Mouse (Mus musculus) bone marrow, adult 2 months (tissue): Measurements from ENCODE around the gene C130026I21Rik.
"Not testable (repeated sequence)": the region's sequence is repeated elsewhere in the genome, so short reads cannot be mapped to it uniquely, and the experiment has no call there.

ENCODE experiments used
- CTCF ChIP-seq: fragments of 200-500 bp; IDR thresholded peaks from 2 replicates; pipeline ENCODE4 v1.5.1; 2011; ENCODE audit warnings: low read length, control low read depth; ENCODE audit not compliant: control insufficient read depth, insufficient read depth
- POLR2A ChIP-seq: fragments of 200-500 bp; IDR thresholded peaks from 2 replicates; pipeline ENCODE4 v1.6.1; 2011; ENCODE audit warnings: low read depth, mild to moderate bottlenecking, control low read depth, low read length, borderline replicate concordance; ENCODE audit not compliant: control insufficient read depth

DNA sequence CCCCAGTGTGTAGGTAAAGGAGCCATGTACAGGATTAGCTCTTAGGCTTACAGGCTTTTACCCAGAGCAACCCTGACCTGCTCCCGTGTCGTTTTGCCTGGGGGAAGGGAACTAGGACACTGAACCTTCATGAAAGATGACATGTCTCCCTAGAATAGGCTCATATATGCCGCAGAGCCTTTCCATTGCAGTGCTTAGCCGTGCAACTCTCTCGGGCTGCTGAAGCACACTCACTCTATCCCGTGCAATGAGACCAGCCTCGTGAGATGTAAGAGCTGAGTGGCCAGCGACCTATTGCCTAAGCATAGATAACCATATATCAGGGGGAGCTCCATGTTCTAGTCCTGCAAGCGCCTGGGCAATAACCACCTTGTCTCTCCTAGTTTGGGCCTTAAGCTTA is 274.1 kb downstream of the C130026I21Rik start:
- TF ChIP-seq CTCF, POLR2A: not testable (repeated sequence)
